Mouse (Mus musculus) urinary bladder, adult 2 months (tissue): ENCODE results near the gene Otp. TPM values are rescaled to one million over a fixed set of nuclear protein-coding genes. Genes with fewer than 3 reads are reported as not detected.

Experiments used
- polyA plus RNA-seq: library from polyadenylated mRNA; depleted of rRNA; stranded (reverse); fragments of >200 nt; gene quantifications from 2 replicates; pipeline ENCODE4 v1.2.3, GENCODE M21; 2012; rRNA removed

Gene Otp
- polyA plus RNA-seq, 1 experiment, result not detected

Other genes starting within 250 kb of the Otp start
- gene Tbca, start 86.7 kb upstream of the Otp start, polyA plus RNA-seq, result 344 and 359 TPM in 2 replicates
- gene Wdr41, start 100.7 kb downstream of the Otp start, polyA plus RNA-seq, result 20.0 and 20.2 TPM in 2 replicates